Mouse (Mus musculus): ENCODE data around the gene Myh7b. TPM values are rescaled to one million over a fixed set of nuclear protein-coding genes. Genes with fewer than 3 reads are reported as not detected.

Gene Myh7b
- not detected for total RNA-seq (2023)

GRCm38 (mm10) chr2:155610978-155611377 is at the start of gene Myh7b:
Gene Myh7b, plus strand, starts transcription at chr2:155611212.

GRCm38 (mm10) chr2:155592137-155592853 is 18.7 kb upstream of the Myh7b start, which contains the start of gene Gss:
Gene Gss, minus strand, starts transcription at chr2:155592810.

Other genes with a start within 250 kb of the Myh7b start
- 121 TPM for gene Trp53inp2, start 230.2 kb upstream of the Myh7b start, total RNA-seq (2023)
- 62.4 TPM for gene Ncoa6, start 137.3 kb upstream of the Myh7b start, total RNA-seq (2023)
- 58.8 TPM for gene Acss2, start 93.3 kb upstream of the Myh7b start, total RNA-seq (2023)
- 3.4 TPM for gene Ggt7, start 93.0 kb upstream of the Myh7b start, total RNA-seq (2023)
- gene Gss, start 18.4 kb upstream of the Myh7b start, total RNA-seq (2023): 9.0 TPM
- 154 TPM for gene Trpc4ap, start 81.2 kb downstream of the Myh7b start, total RNA-seq (2023)
- gene Edem2, start 118.3 kb downstream of the Myh7b start, total RNA-seq (2023): 26.6 TPM
- gene Gm17581, start 124.7 kb downstream of the Myh7b start, total RNA-seq (2023): not detected
- gene Procr, start 139.9 kb downstream of the Myh7b start, total RNA-seq (2023): 0.35 TPM
- not detected for gene Mmp24, start 164.1 kb downstream of the Myh7b start, total RNA-seq (2023)
- gene BC029722, start 208.2 kb downstream of the Myh7b start, total RNA-seq (2023): 19.5 TPM
- 124 TPM for gene Eif6, start 215.7 kb downstream of the Myh7b start, total RNA-seq (2023)
- 0.18 TPM for gene Fam83c, start 223.6 kb downstream of the Myh7b start, total RNA-seq (2023)

All from CD4-positive naive resting alpha-beta T cell, adult 76 days (primary cell).